Mouse (Mus musculus) spleen, adult 2 months (tissue): ENCODE measurements at regions not wholly inside any gene's neighbourhood (a gene's known extent, or its start where the extent isn't known, plus 50 kb on each side); places are given as distances from the start of the nearest gene placed in this dataset.

Source experiments
- CTCF ChIP-seq: fragments of 200-500 bp; IDR thresholded peaks from 2 replicates; pipeline ENCODE4 v1.5.1; 2011; ENCODE audit warnings: mild to moderate bottlenecking, inconsistent platforms; ENCODE audit not compliant: insufficient read depth, insufficient read length, insufficient replicate concordance; ENCODE audit errors: extremely low read depth
- POLR2A ChIP-seq: fragments of 200-500 bp; IDR thresholded peaks from 2 replicates; pipeline ENCODE4 v1.6.1; 2011; ENCODE audit warnings: low read depth, low read length, inconsistent platforms

DNA sequence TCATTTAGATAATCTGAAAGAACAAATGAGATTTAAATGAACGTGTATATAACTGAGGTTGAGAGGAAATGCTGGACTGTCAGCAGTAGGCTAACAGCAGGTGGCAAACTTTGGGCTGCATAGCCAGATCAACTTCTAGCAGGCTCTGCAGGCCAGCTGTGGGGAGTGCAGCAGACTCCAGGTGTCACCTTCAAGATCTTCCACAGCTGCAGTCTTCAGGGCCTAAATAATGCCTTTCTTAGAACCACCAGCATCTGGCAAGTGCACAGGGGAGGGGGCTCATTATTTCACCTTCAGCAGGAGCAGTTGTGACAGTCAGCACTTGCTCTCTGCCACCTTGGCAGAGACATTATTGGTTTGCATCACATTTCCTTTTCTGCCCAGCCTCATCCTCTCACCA is 487.7 kb upstream of the Rag2 start:
- TF ChIP-seq CTCF (no peak), POLR2A (no peak)
